Mouse (Mus musculus) left cerebral cortex, postnatal 10 days (tissue): ENCODE results near the gene Arl13a. TPM values are rescaled to one million over a fixed set of nuclear protein-coding genes. Genes with fewer than 3 reads are reported as not detected.
"Not testable (repeated sequence)": the region's sequence is repeated elsewhere in the genome, so short reads cannot be mapped to it uniquely, and the experiment has no call there.

Source experiments
- DNase-seq, 2 experiments: peaks; one replicate each; pipeline ENCODE4 v3.0.0; 2021 to 2022; ENCODE audit warnings: low spot score in 2 of 2, mixed read lengths in 1 of 2; ENCODE audit errors: extremely low spot score in 1 of 2
- intact Hi-C: fragments of 180-260 bp; cut with DNase I; formaldehyde crosslinking; loops from one replicate; pipeline ENCODE4 v1.15.1; 2025
- total RNA-seq, 2 experiments: library from RNA; stranded (reverse); gene quantifications; 2 replicates each; pipeline ENCODE4 v1.2.3; 2021

Gene Arl13a
- not detected for total RNA-seq

DNA sequence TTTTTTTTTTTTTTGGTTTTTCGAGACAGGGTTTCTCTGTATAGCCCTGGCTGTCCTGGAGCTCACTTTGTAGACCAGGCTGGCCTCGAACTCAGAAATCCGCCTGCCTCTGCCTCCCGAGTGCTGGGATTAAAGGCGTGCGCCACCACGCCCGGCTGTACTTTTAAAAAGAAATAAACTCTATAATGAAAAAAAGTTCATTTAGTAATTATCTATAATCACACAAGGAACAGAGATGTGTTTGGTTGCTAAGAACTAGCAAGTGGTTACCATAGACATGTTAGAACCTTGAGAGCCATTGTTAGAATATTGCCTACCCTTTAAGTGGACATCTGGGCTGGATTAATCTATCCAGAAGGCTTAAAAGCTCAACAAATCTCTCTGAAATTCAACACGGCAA, at the start of gene Arl13a:
Gene Arl13a (plus strand): TSS at position 301 of the 400 bp plus-strand sequence.
- intact Hi-C loops, DNase-seq: not testable (repeated sequence)

DNA sequence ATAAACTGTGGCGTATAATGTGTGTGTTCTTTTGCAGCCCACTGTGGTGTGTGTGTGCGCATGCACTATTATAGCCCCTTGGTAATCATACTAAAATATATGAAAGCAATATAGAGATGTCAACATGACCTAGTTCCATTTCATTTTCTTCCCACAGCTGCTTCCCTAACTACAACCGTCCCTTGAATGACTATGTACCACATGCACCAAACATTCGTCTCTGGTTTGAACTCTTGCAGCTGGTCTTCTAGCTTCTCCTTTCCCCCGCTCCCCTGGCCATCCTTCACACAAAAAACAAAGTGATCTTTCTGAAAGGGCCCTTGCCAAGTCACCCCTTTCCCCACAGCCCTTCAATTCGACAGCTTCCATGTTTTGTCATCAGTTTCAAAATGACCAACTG, 47.3 kb upstream of the Arl13a start:
- no peak for DNase-seq
- intact Hi-C loops = no loop called here

DNA sequence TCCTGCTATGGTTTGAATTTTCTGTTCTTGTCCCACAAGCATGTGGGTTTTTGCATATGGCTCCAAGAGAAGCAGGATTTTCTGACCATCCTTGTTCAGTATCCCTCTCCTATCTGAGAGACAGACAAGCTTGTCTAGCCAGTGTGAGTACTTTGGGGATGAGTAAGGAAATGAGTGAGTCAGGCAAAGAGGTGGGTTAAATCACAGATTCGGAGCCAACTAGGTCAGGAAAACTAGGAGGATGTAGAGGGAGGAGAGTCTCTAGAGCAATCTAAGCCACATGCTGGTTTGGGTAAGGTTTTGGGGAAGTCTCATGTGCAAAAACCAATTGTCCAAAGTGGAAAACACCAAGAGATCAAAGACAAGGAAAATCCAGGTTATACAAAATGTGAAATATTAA, 45.8 kb upstream of the Arl13a start:
- intact Hi-C loops = no loop called here
- DNase-seq = no peak

DNA sequence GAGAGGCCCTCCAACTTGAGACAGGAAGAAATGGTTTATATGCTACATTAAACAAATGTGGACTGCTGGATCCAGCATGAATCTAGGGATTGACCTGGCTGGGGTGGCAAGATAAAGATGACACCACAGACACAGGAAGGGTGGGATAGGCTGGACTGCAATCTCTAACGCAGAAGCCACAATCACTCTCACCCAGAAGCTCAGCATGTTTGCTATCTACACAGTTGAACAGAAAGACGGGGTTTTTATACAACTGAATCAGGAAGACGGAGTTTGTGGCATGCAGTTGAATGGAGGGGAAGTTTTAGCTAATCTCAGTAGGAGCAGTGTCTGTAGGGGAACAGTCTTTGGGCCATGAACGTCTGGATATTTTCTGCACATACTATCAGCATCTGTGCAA, 45.3 kb upstream of the Arl13a start:
- intact Hi-C loops = no loop called here
- no peak for DNase-seq

DNA sequence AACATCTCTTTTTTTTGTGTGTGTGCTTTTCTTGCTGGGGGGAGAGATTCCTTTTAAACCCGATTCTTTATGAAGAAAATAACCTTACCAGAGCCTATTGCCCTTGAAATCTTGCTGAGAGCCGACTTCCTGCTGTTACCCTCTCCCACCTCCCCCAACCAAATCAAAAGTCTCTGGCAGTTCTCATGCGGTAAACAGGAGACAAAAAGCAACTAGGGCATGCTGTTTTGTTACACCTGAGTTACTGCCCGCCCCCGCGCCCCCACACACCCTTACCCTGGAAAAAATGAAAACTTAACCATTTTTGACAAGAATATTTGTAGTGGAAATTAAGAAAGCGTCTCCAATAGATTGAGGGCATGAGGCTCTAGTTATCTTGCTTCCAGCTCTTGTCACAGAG, 29.1 kb upstream of the Arl13a start:
- DNase-seq = no peak
- intact Hi-C loops = no loop called here

DNA sequence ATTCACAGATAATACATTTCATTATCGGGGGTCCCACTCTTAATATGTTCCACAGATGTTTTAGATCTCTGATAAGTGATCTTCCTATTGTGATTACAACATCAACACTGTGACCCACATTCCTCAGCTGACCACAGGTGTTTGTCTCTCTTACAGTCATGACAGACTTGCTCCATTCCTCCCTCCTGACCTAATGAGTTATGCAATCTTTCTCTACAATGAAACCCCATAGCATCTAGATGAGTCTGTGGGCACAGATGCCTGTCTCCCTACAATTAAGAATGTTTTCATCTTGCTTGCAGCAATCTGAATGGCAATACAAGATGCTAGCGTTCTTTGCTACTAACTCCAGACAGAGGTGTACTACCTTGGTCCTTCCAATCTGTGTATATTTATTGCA, 26.9 kb upstream of the Arl13a start:
- intact Hi-C loops = loop anchor here (10.0 kb wide), 1 partner anchor 64 kb away; the partner anchor contains the start of gene Nox1
- DNase-seq = no peak

DNA sequence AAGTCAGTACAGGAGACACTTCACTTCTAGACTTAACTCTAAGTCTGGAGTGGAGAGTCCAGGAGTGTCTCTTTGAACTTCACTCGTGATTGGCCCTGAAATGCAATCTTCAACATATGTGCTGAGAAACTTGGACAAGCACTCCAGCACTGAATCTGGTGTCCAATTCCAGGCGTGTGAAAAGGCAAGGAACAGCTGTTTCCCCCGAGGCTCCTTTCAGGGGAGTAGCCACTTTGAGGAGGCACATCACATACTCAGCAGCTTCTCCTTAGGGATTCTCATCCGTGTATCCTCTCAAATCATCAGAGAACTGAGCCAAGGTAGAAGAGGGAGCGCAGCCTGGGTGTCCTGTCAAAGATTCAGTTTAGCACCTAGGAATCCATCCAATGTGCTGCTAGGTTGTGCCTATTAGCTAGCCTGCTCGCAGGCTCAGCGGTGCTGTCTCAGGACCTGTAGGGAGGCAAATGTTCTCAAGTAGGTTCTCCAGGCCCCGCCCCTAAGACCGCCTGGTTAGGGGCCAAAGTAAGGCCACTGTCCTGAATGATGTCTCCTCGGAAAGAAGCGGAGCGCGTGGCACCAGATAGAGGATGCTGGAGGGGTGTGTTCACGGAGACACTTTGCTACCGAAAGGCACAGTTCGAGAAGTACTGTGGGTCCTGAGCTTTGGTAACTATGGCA, 25.1 kb upstream of the Arl13a start, which contains the start of gene Xkrx:
Gene Xkrx (minus strand): TSS at position 34 of the 678 bp plus-strand sequence.
- no peak for DNase-seq
- intact Hi-C loops = loop anchor here (10.0 kb wide), 1 partner anchor 63 kb away; the partner anchor contains the start of gene Nox1

DNA sequence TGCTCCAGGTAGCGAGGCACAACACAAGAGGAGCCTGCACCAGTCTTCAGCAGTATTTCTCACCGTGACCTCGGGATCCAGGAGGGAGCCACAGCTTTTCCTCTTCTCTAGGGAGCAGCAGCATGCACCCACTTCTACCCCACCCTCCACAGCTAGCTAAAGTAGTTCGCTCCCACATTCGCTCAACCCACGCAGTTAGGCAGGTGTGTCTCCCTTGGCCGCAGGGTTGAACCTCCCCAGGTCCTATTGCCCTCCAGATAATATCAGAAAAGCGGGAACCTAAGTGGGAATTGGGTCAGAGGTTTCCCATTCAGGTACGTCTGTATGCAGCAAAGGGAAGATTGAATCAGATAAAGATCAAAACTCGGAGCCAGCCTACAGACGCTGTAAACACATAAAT, 24.5 kb upstream of the Arl13a start:
- DNase-seq = no peak
- intact Hi-C loops = loop anchor here (10.0 kb wide), 1 partner anchor 62 kb away; the partner anchor contains the start of gene Nox1

DNA sequence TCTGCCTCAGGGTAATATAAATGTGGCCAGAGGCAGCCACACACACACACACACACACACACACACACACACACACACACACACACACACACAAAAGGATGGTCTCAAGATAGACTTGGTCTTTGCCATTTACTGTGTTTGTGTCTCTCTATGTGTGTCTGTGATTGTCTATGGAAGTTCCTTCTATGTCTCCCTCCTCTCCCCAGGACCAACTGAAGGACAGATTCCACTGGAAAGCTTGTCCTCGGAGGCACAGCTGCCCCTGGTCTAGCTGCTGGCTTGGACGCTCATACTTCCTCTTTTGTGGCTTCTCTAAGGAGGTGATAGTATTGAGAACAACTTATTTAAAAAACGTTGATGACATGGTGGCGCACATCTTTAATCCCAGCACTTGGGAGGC, 23.8 kb upstream of the Arl13a start:
- intact Hi-C loops = loop anchor here (10.0 kb wide), 1 partner anchor 61 kb away; the partner anchor contains the start of gene Nox1
- DNase-seq = no peak

DNA sequence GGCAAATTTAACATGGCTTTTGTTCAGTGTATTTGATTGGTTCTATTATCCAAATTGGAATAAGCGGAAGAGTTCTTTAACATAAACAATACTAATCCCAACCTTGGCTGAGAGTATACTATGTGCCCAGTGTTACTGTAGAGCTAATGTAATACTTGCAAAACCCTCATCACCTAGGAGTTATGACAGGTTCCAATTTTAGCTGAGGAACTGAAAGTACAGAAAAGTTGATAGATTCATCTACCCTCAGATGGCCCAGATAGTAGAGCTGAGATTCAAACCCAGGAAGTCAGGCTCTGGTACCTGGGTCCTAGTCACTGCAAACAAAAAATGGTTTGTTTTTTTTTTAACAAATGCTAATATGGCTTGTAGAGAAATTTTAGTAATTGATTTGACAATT, 16.7 kb upstream of the Arl13a start:
- no peak for DNase-seq
- intact Hi-C loops = no loop called here

DNA sequence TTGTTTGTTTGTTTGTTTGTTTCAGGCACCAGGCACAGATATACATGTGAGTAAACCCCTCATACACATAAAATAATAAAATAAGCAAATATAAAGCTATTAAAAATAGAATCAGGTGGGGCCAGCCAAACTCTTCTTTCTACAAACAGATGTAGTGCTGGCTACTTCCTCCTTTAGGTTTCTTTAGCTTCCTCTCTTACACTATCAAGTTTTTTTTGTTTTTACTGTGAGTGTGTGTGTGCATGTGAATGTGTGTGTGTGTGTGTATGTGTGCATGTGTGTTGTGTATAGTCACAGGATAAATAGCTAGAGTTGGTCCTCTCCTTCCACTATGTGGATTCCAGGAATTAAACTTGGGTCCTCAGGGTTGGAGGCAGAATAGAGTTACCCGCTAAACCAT, 12.6 kb upstream of the Arl13a start:
- intact Hi-C loops = no loop called here
- DNase-seq = no peak

DNA sequence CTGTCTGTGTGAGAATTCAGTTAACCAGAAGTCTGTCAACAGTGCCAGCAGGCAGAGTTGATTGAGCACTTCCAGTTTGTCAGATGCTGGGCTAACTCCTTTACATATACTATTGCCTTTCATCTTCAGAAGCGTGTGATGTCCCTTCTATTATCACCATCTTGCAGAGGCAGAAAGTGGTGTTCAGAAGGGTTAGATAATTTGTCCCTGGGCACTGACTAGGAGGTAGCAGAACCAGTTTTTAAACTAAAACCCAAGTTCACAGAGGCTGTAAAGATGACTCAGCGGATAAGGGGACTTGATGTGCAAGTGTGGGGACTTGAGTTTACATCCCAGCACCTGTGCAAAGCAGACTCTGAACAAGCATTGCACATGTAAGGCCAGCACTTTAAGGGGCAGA, 21.2 kb downstream of the Arl13a start:
- no peak for DNase-seq
- intact Hi-C loops = no loop called here

DNA sequence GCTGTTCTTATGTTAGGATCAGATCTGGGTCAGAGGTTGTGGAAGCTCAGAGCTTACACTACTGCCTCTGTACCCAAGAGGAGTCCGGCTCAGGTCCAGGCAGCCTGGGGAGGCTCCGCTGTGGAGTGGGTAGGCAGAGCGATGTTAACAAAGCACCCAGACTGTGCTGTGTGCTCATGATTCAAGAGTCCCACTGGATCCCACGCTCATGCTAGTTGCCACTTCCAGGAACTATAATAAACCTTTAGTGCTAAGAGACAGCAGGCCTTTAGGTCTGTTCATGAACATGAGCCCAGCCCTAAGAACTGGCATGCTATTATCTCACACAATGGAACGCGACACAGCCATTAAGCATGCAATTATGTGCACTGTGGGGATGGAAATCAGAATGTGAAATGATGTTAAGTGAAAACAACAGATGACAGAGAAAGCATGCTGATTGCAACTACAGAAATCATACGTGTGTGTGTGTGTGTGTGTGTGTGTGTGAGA, 23.9 kb downstream of the Arl13a start:
- intact Hi-C loops = no loop called here
- no peak for DNase-seq

DNA sequence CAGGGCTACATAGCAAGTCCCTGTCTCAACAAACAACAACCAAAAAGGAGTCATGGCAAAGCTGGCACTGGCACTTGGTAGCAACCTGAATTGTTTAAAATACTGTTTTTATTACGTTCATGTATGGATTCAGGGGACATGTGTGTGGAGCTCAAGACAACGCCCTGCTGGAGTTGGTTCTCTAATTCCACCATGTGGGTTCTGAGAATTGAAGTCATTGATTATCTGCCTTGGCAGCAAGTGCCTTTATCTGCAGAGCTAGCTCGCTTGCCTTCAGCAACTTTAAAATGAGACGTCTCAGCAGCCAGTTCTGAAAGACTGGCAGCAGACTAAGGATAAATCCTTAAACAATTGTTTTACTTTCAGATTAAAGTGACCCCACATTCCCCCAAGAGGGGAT, 30.9 kb downstream of the Arl13a start:
- intact Hi-C loops = no loop called here
- DNase-seq = no peak

DNA sequence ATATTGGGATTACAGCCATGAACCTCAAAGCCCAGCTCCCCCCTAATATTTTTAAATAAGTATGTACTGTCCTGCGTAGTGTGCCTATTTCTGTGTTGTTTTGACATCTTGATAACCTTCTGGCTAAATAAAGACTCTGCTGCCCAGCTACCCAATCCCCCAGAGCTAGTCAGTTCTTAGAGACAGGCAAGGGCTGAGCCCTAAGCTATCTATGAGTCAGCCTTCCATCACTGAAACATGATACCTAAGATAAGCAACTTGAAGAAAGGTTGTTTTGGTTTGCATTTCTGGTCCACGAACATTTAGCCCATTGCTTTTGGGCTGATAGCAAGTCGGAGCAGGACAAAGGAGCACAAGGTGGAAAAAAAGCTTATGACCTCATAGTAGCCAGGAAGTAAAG, 33.3 kb downstream of the Arl13a start:
- intact Hi-C loops = loop anchor here (10.0 kb wide), 1 partner anchor 56 kb away; the partner anchor contains the start of gene Xkrx

DNA sequence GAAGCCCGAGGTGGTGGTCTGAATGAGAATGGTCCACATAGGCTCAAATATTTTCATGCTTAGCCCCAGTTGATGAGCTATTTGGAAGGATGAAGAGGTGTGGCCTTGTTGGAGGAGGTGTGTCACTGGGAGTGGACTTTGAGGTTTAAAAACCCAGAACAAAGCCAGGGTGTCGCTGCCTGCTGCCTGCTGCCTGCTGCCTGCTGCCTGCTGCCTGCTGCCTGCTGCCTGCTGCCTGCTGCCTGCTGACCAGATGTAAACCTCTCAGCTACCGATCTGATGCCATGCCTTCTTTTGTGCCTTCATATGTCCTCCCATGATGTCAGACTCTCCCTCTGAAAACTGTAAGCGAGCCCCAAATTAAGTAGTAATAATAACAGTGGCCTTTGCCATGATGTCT, 34.6 kb downstream of the Arl13a start, which contains the start of gene Nox1:
Gene Nox1 (minus strand): TSS at position 101 of the 400 bp plus-strand sequence.
- intact Hi-C loops = loop anchor here (10.0 kb wide), 1 partner anchor 57 kb away; the partner anchor contains the start of gene Xkrx
- no peak for DNase-seq

More for the DNA sequence above, 33.3 kb downstream of the Arl13a start:
- no peak for DNase-seq

DNA sequence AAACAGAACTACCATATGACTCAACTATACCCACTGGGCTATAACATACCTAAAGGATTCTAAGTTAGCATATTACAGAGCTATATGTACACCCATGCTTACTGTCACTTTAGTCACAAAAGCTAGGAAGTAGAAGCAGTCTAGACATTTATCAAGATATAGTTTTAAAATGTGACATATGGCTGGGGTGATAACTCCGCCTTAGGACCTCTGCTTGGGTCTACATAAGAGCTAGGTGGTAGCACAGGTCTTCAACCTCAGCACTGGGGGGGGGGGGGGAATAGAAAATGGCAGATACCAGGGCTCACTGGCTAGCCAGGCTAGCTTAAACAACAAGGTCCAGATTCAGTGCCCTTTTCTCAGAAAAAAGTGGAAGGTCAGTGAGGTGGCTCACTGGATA, 45.7 kb downstream of the Arl13a start:
- intact Hi-C loops = no loop called here
- DNase-seq = no peak

DNA sequence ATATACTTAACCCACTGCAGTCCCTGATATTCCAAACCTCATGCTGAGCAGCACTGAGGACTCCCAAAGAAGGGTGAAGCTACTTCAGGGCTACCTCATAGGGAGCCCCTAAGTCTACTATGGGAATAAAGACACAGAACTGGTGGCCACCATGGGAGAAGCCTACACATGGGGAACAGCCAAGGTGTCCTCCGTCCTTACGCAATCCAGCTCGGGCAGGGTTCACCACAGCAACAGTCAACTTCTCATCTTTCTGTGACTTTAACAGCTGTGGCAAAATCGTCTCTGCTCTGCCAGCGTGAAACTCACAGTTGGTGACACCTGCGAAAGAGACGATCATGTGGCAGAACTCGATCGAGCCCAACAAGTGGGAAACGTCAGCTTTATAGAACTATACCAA, 51.0 kb downstream of the Arl13a start:
- intact Hi-C loops = no loop called here
- no peak for DNase-seq

DNA sequence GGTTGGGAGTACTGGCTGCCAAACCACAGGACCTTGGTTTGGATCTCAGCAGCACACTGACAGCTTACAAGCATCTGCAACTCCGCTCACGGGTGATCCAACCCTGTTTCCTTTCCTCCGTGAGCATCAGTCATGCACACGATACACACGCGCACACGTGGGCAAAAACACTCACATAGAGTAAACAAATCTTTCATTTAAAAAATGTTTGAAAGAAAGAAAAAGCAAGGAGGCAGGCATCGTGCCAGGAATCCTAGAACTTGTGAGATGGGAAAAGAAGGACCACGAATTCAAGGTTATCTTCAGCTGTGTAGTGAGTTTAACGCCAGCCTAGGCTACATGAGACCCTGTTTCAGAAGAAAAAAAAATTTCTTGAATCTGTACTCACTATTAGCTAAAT, 58.6 kb downstream of the Arl13a start:
- no peak for DNase-seq
- intact Hi-C loops = no loop called here

DNA sequence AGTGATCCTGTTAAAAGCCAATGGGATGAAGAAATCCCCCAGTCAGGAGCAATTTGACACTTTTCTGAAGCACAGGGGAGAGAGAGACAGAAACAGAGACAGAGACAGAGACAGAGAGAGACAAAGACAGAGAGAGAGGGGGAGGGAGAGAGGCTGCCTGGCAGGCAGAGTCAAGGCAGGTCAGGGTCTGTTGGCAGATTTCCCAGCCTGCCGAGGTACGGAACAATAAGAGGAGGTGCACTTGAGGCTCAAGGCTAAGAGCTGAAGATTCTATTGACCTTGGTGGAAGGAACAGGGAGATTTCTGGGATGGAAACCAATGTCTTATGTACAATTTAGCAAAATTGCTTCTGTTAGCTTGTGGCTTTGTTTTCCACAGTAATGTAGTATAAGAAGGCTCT, 60.9 kb downstream of the Arl13a start:
- intact Hi-C loops = no loop called here
- no peak for DNase-seq
